Mouse (Mus musculus) ovary, postnatal 10 days (tissue): Measurements from ENCODE around the gene Mesp2.
"Not testable (repeated sequence)": the region's sequence is repeated elsewhere in the genome, so short reads cannot be mapped to it uniquely, and the experiment has no call there.

Experiments used
- DNase-seq: peaks from one replicate; pipeline ENCODE4 v3.0.0; 2022; ENCODE audit warnings: low spot score

The Mesp2 gene

DNA sequence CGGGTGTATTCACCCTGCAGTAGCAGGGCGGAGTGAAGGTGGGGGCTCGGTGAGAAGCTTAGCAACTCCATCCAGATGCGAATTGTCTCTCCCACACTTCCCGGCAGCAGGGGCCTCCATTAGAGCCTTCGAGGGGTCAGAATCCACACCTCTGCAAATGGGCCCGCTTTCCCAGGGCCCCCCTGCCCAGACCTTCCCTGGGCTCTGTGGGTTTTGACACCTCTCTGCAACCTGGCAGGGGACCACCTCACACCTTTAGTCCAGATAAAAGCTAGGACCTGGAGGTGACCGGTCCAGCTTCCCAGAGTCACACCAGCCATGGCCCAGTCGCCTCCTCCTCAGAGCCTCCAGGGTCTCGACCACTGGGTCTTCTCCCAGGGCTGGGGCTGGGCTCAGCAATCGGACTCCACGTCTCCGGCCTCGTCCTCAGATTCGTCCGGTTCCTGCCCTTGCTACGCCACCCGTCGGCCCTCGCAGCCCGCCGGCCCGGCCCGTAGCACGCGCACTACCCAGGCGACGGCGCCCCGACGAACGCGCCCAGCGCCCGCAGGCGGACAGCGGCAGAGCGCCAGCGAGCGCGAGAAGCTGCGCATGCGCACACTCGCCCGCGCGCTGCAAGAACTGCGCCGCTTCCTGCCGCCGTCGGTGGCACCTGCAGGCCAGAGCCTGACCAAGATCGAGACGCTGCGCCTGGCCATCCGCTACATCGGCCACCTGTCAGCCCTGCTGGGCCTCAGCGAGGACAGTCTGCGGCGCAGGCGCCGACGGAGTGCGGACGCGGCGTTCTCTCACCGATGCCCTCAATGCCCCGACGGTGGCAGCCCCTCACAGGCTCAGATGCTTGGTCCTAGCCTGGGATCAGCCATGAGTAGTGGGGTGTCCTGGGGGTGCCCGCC lies at the start of gene Mesp2:
Gene Mesp2 (plus strand): TSS at position 117 of the 896 bp plus-strand sequence.
- peak; percentile 56 for DNase-seq

DNA sequence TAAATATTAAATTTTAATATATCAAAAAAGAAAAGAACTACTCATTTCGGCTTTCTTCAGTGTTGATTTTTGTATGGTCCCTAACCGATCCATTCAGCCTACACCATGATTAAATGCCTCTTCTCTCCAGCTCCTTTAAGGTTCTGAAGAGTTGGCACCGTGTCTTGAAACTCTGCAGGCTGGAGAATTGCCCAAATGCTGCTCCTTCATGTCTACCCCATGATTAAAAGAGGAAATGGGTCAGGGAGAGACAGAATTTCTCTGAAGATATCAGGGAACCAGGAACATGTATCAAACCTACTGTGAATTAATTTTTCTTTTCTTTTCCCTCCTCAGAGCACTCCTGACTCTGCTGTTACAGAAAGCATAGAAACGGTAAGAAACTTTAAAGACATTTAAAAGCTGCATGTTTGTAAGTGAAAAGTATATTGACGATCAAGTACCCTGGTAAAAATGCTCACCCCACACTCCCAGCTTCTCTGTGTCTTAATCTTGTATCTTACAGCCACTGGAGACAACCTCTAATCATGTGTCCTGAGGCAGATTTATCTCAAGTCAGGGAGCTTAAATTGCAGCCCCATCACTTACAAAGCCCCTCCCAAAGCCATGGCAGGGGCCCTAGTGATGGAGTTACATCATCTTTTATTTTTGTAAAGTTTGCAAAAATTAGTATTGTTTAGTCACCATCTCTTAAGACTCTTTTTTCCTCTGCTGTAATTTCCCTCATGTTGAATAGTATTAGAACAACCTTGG lies 49.2 kb upstream of the Mesp2 start:
- no peak for DNase-seq

DNA sequence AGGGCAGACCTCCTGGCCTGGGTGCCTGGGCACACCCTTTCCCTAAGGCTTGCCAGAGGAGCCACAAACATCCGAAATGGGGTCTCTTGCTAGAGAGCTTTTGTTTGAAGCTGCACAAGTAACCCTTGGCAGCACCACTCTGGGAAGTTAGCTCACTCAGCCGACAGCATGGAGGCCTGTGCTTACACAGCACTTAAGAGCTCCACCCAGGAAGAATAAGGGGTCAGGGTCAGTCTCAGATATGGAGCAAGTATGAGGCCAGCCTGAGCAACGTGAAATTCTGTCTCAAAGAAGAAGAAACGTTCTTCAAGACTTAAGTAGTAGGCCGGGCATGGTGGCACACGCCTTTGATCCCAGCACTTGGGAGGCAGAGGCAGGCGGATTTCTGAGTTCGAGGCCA lies 48.4 kb upstream of the Mesp2 start:
- no peak for DNase-seq

DNA sequence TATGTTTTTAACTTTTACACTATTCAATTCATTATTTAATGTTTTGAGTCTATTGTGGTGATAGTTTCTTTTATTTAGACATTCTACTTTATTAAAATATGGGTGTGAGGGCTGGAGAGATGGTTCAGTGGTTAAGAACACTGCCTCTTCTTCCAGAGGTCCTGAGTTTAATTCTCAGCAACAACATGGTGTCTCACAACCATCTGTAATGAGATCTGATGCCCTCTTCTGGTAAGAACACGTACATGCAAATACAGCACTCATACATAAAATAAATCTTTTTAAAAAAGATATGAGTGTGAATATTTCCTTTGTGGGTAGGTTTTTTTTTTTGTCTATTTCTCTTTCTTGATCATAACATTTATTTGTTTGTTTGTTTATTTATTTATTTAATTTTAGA lies 44.5 kb upstream of the Mesp2 start:
- no peak for DNase-seq

DNA sequence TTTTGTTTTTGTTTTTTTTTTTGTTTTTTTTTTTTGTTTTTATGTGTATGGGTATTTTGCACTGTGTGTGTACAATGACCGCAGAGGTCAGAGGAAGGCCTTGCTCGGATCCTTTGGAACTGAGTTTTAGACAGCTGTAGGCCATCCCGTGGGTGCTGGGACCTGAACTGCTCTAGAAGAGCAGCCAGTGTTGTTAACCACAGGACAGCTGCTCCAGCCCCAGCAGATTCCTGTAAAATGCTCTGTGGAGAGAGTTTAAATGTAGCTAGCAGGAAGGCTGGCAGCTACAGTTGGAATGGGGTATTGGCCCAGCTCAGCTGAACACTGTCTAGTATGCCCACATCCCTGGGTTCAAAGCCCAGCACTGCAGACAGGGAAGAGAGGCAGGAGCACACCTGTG lies 40.9 kb upstream of the Mesp2 start:
- no peak for DNase-seq

DNA sequence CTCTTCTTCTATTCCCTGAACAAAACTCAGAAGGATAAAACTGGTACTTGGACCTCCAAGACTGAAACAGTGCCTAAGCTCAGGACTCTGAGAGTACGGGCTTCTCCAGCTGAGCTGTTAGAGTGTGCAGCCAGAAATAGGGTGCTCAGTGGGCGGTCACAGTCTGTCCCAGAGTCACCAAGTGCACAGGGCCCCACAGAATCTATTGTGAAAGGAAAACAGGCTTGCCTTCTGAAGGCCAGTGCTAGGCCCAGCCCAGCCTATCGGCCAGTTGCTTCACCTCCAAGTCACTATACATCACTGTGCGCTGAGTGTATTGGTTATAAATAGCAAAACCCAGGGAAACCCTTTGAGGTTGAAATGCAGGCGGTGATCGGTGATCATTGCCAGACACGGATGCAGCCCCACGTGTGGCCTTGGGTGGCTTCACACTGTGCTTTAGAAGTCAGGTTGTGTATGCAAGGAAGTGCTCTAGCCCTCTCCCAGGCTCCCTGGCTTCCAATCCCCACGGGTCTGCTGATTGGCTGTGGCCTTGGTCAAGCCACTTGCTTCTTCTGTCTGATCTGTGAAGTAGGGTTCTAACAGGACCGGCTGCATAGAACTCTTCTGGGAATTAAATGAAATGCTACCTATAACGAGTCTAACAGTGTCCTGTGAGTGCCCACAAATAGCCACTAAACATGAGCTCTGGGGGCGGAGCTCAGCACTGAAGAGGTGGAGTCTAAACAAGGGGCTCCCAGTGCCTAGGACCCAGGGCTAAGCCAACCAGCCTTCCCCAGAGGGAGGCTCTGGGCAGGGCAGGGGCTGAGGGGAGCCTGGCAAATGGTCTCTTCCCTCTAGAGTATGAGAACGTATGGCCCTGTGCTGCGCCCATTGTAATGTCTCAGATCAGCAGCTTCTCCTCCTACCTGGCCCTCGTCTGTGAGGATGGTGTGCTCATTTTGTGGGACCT lies 38.7 kb upstream of the Mesp2 start:
- DNase-seq, result no peak

DNA sequence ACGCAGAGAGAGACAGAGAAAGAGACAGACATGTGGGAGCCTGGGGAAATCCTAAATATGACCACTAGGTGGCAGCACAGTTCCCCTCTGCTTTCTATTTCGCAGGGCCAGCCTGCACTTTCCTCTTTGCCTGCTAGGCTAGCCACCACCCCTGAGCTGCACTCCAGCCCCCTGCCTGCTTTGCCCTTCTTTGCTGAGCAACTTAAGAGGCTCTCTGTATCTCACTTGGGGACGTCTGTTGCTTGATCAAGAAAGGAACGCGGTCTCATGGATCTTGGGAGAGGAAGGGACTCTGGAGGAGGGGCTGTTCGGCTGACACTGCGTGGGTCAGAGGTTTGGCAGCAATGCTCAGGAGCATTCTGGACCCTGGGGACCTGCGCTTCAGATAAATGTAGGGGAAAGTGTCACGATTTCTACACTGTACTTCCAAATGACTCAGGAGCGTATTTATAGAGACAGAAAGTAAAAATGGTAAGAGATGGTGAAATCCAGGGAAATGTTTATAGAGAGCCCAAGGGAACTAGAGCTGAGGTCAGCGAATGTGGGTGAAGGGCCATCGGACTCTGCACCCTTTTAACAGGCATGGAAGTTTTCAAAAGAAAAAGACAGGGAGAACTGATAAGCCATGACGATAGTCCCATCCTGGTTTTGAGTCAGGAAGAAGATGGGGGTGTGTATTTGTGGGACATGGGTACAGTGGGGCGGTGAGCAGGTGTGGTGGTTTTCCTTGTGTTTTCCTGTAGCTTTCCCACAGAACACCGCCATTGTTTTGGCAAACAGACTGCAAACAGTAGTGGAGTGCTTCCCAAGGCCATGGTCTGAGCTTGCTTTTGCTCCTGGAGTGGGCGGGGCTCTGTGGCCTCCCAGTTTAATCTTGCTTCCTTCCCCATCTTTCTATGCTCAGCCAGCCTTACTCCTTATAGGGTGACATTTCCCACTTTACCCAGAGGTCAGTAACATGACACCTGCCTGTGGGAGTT lies 29.6 kb upstream of the Mesp2 start:
- peak; percentile 59 for DNase-seq

DNA sequence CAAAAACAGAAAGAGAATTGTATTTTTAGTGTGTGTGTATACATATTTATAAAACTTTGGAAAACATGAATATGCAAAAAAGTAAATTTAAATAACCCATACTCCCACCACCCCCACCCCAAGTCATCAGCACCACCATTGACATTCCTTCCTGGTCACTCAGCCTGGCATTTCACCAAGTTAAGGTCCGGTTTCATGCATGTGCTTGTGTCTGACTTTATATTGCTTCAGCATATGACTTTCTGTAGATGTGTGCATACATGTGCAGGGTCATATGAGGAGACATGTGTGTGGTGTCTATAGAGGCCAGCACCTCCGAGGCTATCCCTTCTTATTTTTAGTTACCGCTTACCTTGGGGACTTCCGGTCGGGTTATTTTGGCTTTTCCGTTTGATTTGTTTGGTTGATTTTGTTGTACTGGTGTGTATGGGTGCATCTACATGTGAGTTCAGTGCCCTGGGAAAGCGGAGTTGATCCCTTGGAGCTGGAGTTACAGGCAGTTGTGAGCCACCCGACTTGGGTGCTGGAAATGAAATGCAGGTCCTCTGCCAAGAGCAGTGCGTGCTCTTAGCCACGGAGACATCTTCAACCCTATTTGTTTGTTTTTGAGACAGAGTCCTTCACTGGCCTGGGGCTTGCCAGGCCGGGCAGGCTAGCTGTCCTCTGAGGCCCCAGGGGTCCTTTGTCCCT lies 28.6 kb upstream of the Mesp2 start:
- no peak for DNase-seq

DNA sequence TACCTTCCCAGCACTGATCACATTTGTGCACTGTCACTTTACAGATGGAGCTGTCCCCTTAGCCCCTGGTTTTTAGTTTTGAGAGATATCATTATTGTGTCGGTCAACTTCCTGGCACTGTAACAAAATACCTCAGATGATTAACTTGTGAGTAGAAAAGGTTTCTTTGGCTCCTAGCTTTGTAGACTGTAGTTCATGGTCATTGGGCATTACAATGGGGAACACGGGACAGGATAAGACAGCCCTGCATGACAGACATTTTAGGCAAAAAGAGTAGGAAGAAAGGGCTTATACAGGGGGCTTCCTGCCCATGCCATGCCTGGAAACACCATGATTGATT lies 28.0 kb upstream of the Mesp2 start:
- no peak for DNase-seq

DNA sequence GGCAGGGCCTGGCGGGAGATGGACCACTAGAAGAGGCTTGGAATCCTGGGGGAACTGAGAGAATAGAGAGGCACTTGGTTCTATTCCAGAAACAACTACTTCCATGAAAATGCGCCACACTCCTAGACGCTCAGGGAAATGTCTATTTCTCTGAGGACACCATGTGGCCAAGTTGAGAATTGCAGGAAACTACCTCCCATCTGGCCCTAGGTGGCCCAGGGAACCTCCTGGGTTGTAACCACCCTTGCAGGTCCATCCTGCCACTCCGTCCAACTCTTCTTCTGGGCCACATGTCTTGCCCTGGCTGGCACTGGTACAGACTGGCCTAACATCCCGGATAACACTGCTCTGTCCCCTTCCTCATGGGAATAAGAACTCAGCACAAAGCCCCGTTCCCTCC lies 24.2 kb upstream of the Mesp2 start:
- DNase-seq, result peak; percentile 48

DNA sequence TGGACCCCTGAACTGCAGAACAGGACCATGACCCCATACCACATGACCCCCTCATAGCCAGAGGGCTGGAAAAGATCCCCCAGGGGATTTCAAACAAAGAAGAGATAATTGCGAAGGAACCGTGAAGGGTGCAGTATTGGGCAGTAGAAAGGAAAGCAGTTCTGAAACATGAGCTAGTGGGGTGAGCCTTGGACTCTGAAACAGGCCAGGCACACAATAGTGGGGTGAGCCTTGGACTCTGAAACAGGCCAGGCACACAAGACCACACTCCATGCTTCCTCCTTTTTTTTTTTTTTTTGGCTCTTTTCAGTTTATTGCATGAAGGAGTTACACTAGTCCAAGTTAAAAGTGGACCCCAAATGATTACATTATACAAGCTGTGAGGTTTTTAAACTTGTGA lies 20.7 kb upstream of the Mesp2 start:
- DNase-seq, result not testable (repeated sequence)

DNA sequence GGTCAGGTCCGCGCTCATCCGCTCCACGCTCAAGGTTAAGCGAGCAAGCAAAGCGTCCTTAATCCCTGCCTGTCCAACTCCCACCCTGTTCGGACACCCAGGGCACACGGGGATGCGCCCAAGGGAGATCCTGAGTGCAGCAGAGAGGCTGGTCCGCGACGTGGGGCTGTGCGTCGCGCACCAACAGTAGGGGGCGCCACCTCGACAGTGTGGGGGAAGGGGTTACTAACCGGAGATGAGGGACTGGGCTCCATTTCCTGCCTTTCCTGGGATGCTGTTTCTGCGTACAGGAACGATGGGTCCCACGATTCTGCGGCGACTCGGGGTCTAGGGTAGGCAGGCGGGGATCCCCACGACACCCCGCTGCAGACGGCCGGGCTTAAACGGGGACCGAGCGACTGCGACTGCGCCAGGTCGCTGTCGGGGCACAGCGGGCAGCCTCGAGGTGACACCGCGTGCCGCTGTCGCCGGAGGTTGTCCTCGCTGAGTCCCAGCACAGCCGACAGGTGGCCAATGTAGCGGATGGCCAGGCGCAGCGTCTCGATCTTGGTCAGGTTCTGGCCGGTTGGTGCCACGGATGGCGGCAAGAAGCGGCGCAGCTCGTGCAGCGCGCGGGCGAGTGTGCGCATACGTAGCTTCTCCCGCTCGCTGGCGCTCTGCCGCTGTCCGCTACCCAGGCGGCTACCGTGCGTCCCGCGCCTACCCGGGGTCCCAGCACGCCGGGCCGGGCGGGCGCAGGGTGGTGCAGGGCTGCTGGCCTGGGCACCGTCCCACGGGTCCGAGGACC lies 17.7 kb upstream of the Mesp2 start:
- DNase-seq, result no peak

DNA sequence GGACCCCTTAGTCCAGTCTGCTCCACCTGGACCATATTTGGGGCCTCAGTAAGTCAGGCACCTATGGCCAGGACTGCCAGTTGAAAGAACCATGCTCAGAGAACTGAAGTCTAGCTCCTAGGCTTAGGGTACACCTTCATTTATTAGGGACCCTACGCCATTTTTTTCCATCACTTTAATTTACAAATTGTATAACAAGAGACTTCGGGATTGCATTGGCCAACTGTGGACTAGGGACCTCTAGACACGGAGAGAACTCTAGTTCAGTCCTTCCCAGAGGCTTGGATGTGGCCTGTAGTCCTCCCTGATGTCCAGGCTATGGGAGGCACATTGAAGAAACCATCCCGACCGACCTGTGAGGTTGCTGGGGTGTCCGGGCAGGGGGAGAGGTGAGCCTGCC lies 16.8 kb upstream of the Mesp2 start, which contains the start of gene Mesp1:
Gene Mesp1 (minus strand): TSS at position 101 of the 400 bp plus-strand sequence.
- DNase-seq, result no peak

DNA sequence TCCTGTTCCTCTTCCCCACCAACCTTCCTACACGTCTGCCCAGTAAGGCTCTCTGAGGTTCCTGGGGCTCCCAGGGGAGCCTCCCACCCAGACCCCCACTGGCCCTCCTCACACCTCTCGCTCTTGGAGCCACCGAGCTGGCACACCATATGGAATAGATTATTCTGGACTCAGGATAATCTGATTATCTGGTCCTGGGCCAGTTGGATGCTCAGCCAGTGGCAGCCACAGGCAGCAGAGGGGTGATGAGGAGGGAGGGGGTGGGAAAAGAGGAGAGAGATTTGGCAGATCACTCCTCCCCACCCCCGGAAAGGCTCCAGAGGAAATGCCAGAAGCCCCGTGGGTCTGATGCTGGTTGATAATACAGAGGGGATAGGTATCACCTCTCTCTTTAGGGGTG lies 11.9 kb upstream of the Mesp2 start:
- no peak for DNase-seq

DNA sequence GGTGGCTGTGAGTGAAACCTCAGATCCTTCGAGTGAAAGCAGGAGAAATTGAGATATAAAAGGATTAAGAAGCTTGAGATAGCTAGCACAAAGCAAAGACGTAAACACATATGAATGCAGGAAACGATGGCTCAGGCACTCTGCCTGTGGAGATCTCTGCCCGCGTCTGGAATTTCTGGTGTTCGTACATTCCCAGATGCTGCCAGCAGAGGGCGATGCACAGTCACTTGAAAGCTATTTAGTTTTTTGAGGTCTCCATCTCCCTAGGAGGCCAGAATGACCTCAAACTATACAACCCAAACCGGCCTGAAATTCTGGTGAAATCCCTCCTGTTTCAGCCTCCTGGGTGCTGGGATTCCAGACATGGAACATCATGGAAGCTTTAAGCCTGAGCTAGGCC lies 11.5 kb upstream of the Mesp2 start:
- DNase-seq, result peak; percentile 77

DNA sequence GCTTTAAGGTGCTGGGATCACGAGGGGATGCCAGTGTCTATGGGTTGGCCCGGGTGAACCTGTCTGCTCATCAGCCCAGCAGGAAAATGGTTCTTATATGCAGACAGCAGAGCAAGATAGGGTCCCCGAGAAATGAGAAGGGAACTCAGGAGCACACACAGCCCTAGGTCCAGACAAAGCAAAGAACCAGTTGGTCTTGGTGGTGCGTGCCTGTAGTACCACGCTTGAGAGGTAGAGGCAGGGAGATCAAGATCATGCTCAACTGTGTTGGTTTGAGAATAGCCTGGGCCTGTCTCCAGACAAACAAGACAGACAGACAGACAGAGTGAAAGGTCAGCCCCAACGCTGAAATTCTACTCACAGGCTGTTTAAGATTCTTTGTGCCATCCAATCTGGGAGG lies 11.0 kb upstream of the Mesp2 start:
- no peak for DNase-seq

DNA sequence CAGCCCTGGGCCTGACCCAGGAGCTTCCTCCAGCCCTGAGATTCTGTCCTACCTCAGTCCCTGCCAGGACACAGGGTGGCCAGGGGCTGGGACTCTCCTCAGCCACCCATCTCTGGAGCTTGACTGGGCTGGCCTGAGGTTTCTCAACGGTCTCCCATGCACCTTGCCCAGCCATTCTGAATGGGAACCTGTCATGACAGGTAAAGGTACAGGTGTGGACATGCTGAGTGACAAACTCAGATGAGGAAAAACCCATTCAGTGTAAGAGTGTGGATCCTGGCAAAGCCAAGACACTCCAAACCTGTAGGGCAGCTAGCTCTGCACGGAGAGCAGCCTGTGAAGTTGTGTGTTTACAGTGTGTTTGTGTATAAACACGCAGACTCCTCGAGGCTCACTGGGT lies 10.2 kb upstream of the Mesp2 start:
- DNase-seq, result no peak

DNA sequence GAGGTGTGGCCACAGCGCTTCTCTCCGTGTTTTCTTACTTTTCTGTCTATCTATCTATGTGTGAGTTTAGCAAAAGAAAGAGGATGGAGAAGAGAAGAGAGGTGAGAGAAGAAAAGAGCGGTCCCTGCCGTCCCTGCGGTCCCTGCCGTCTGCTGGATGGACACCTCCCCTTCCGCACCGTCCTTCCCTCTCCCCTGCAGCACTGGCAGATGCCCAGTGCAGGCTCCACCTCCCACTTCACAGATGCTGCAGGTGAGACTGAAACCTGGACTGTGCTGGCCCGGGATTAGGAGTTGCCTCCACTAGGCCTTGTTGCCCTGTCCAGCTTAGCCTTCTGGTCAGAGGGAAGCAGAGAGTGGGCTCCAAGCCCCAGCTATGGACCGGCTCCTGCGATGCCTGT lies 9.1 kb upstream of the Mesp2 start:
- DNase-seq, result no peak

DNA sequence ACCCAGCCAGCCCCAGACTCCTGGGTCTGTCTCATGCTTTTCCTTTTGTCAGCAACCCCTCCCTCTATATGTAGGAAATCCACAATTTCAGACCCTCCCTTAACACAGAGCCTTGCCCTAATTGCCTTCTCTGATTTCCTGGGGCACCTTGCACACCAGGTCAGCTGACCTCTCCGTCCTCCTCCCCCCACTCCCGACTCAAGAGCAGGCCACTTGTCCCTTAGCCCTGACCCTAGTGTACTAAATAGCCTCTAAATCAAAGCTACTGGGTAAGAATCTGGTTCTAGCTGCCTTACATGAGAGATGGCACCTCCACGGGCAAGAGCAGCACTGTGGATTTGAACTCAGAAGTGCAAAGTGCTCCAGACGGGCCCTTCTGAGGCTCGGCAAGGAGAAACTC lies 8.5 kb upstream of the Mesp2 start:
- no peak for DNase-seq

DNA sequence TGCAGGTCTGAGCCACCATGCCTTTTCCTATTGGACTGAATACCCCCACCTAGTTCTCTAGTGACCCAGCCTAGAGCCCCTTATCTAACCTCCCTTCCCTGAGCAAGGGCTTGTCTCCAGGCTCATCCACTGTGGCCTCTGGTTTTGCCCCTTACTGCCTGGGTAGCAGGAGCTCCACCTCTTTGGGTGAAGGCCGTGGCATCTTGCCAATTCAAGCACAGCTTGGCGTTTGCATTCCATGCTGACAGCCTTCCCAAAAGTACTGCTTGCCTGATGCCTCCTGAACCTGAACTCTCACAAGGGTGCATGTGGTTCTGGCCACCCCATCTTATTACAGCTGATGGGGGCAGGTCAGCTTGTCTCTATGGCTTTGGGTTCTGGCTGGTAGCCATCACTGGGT lies 6.6 kb upstream of the Mesp2 start:
- DNase-seq, result no peak
